Mouse (Mus musculus) cerebellum, adult 9-10 months (tissue): ENCODE results near the gene Rint1.

Experiments used
- DNase-seq: peaks from one replicate; pipeline ENCODE4 v3.0.0; 2022

The Rint1 gene

GRCm38 (mm10) chr5:23865941-23866340 lies 78.4 kb downstream of the Rint1 start:
- no peak for DNase-seq
